Mouse (Mus musculus) brown adipose tissue, adult 24 weeks (tissue): Measurements from ENCODE around the gene Sin3b. TPM values are rescaled to one million over a fixed set of nuclear protein-coding genes. Genes with fewer than 3 reads are reported as not detected.

ENCODE experiments used
- H3K27ac ChIP-seq: fragments of 200-500 bp; replicated peaks from 2 replicates; pipeline ENCODE4 v1.5.1; 2012; ENCODE audit warnings: low read depth, mild to moderate bottlenecking, low read length
- H3K4me1 ChIP-seq: fragments of 200-500 bp; 2 replicates; pipeline ENCODE4 v1.6.1; 2012; ENCODE audit warnings: low read length, mixed read lengths; ENCODE audit not compliant: control insufficient read depth, insufficient read depth, insufficient read length
- H3K4me3 ChIP-seq: fragments of 200-500 bp; 2 replicates; pipeline ENCODE4 v1.5.1; 2012; ENCODE audit warnings: low read depth, mild to moderate bottlenecking, low read length, moderate library complexity; ENCODE audit not compliant: insufficient read depth
- polyA plus RNA-seq: library from polyadenylated mRNA; stranded (reverse); fragments of >200 nt; gene quantifications from 2 replicates; pipeline ENCODE4 v1.2.4, GENCODE M21; 2012; ENCODE audit not compliant: missing spikeins, insufficient read depth, insufficient read length

The Sin3b gene
- polyA plus RNA-seq, 1 experiment = 71.7 TPM

- Histone ChIP-seq H3K4me3 (peak overlapping the region; percentile 60), H3K27ac (peak overlapping the region; percentile 78), H3K4me1 (peaks cover 8% of the 10 kb centered on the region)
These were observed 39.2 kb downstream of the Sin3b start for GRCm38 (mm10) chr8:72762306-72762705.

- peaks cover 8% of the 10 kb centered on the region for H3K4me1 ChIP-seq
- no peak overlapping the region for H3K27ac ChIP-seq
- no peak overlapping the region for H3K4me3 ChIP-seq
These were observed 42.6 kb downstream of the Sin3b start for GRCm38 (mm10) chr8:72765696-72766095.

GRCm38 (mm10) chr8:72766777-72767176 is 43.7 kb downstream of the Sin3b start:
- Histone ChIP-seq H3K4me3 (no peak overlapping the region), H3K27ac (no peak overlapping the region)

GRCm38 (mm10) chr8:72777797-72778196 is 54.7 kb downstream of the Sin3b start:
- Histone ChIP-seq H3K27ac (no peak overlapping the region), H3K4me3 (no peak overlapping the region), H3K4me1 (no peaks in the 10 kb centered on the region)

More at GRCm38 (mm10) chr8:72766777-72767176, 43.7 kb downstream of the Sin3b start:
- peaks cover 6% of the 10 kb centered on the region for H3K4me1 ChIP-seq

- H3K4me3 ChIP-seq = no peak overlapping the region
These were observed 57.6 kb downstream of the Sin3b start for GRCm38 (mm10) chr8:72780644-72781043.

GRCm38 (mm10) chr8:72801583-72801982 is 78.5 kb downstream of the Sin3b start:
- no peak overlapping the region for H3K27ac ChIP-seq

More at GRCm38 (mm10) chr8:72780644-72781043, 57.6 kb downstream of the Sin3b start:
- Histone ChIP-seq H3K4me1 (no peaks in the 10 kb centered on the region), H3K27ac (no peak overlapping the region)

More at GRCm38 (mm10) chr8:72801583-72801982, 78.5 kb downstream of the Sin3b start:
- no peak overlapping the region for H3K4me3 ChIP-seq
- no peaks in the 10 kb centered on the region for H3K4me1 ChIP-seq

Other genes starting within 250 kb of the Sin3b start
- 12.8 and 17.7 TPM in 2 replicates for gene Cherp, start 248.1 kb upstream of the Sin3b start, polyA plus RNA-seq
- 15.0 and 15.8 TPM in 2 replicates for gene Slc35e1, start 230.7 kb upstream of the Sin3b start, polyA plus RNA-seq
- 3.3 TPM in 2 replicates for gene Med26, start 175.0 kb upstream of the Sin3b start, polyA plus RNA-seq
- gene Smim7, start 152.2 kb upstream of the Sin3b start, polyA plus RNA-seq = 92.7 and 120 TPM in 2 replicates
- 15.0 and 25.4 TPM in 2 replicates for gene Tmem38a, start 151.2 kb upstream of the Sin3b start, polyA plus RNA-seq
- not detected in 2 replicates for gene Nwd1, start 76.6 kb upstream of the Sin3b start, polyA plus RNA-seq
- 0.59 and 0.88 TPM in 2 replicates for gene F2rl3, start 38.6 kb downstream of the Sin3b start, polyA plus RNA-seq